Mouse (Mus musculus): ENCODE data around the gene Rplp1. TPM values are rescaled to one million over a fixed set of nuclear protein-coding genes. Genes with fewer than 3 reads are reported as not detected.

Rplp1 gene
- polyA plus RNA-seq, 1 experiment, result 10,824 TPM

GRCm38 (mm10) chr9:61901574-61901973, 12.8 kb downstream of the Rplp1 start:
- no peak for DNase-seq
- Histone ChIP-seq H3K27me3 (ENCODE audit: control insufficient read depth, insufficient read depth, low read length) (no peaks in the 10 kb centered on the region), H3K4me3 (ENCODE audit: control insufficient read depth, insufficient read depth, low read length) (no peak overlapping the region), H3K27ac (ENCODE audit: control insufficient read depth, insufficient read depth, low read length) (no peak overlapping the region), H3K36me3 (ENCODE audit: control insufficient read depth, insufficient read depth, low read length) (no peaks in the 10 kb centered on the region), H3K4me1 (replicated peaks; ENCODE audit: control insufficient read depth, insufficient read depth, low read length) (peaks cover 3% of the 10 kb centered on the region)
- 39% methylated on average over 4 of the region's 4 CpGs for WGBS
- no peak for TF ChIP-seq POLR2A (IDR thresholded peaks at IDR 0.05; ENCODE audit: control insufficient read depth, extremely low read depth, insufficient read depth, low read length, poor library complexity)

DNA sequence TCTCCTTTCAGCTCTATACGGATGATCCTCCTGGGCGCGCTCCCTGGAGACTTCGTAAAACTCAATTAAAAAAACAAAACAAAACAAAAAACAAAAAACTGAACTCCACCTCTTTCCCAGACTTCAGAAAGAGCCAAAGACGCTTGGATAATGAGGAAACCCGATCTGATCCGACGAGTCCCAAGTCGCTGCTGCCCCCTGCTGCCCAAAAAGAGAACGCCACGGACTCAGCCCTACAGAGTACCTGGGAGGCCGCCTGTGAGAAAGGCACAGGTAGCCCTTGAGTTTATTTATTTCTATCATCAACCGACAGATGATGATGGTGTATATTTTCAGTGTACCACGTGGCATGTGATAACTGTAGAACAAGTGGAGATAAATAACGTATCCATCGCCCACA, 14.5 kb downstream of the Rplp1 start:
- Histone ChIP-seq H3K36me3 (ENCODE audit: control insufficient read depth, insufficient read depth, low read length) (no peaks in the 10 kb centered on the region), H3K27me3 (ENCODE audit: control insufficient read depth, insufficient read depth, low read length) (no peaks in the 10 kb centered on the region), H3K4me3 (ENCODE audit: control insufficient read depth, insufficient read depth, low read length) (no peak overlapping the region), H3K27ac (ENCODE audit: control insufficient read depth, insufficient read depth, low read length) (no peak overlapping the region), H3K4me1 (replicated peaks; ENCODE audit: control insufficient read depth, insufficient read depth, low read length) (peaks cover 3% of the 10 kb centered on the region)
- DNase-seq, result peak; percentile 81
- WGBS, result 21% methylated on average over 16 of the region's 16 CpGs
- TF ChIP-seq POLR2A (IDR thresholded peaks at IDR 0.05; ENCODE audit: control insufficient read depth, extremely low read depth, insufficient read depth, low read length, poor library complexity) (no peak), CTCF (IDR thresholded peaks at IDR 0.05; ENCODE audit: borderline replicate concordance, control insufficient read depth, extremely low read depth, insufficient read depth, low read length, poor library complexity) (peak; percentile 81)

GRCm38 (mm10) chr9:61898401-61898800, 15.9 kb downstream of the Rplp1 start:
- H3K4me1 ChIP-seq (replicated peaks; ENCODE audit: control insufficient read depth, insufficient read depth, low read length), result peaks cover 3% of the 10 kb centered on the region
- DNase-seq, result peak; percentile 76
- WGBS, result 4% methylated on average over 8 of the region's 8 CpGs
- H3K36me3 ChIP-seq (ENCODE audit: control insufficient read depth, insufficient read depth, low read length), result no peaks in the 10 kb centered on the region
- no peak overlapping the region for H3K27ac ChIP-seq (ENCODE audit: control insufficient read depth, insufficient read depth, low read length)
- no peak overlapping the region for H3K4me3 ChIP-seq (ENCODE audit: control insufficient read depth, insufficient read depth, low read length)
- no peaks in the 10 kb centered on the region for H3K27me3 ChIP-seq (ENCODE audit: control insufficient read depth, insufficient read depth, low read length)
- TF ChIP-seq POLR2A (IDR thresholded peaks at IDR 0.05; ENCODE audit: control insufficient read depth, extremely low read depth, insufficient read depth, low read length, poor library complexity) (no peak), CTCF (IDR thresholded peaks at IDR 0.05; ENCODE audit: borderline replicate concordance, control insufficient read depth, extremely low read depth, insufficient read depth, low read length, poor library complexity) (peak; percentile 90)

- Histone ChIP-seq H3K36me3 (ENCODE audit: control insufficient read depth, insufficient read depth, low read length) (no peaks in the 10 kb centered on the region), H3K4me3 (ENCODE audit: control insufficient read depth, insufficient read depth, low read length) (no peak overlapping the region), H3K27ac (ENCODE audit: control insufficient read depth, insufficient read depth, low read length) (no peak overlapping the region), H3K4me1 (replicated peaks; ENCODE audit: control insufficient read depth, insufficient read depth, low read length) (peaks cover 3% of the 10 kb centered on the region; the same call in 1 of the 2 replicates), H3K27me3 (ENCODE audit: control insufficient read depth, insufficient read depth, low read length) (no peaks in the 10 kb centered on the region)
- TF ChIP-seq POLR2A (IDR thresholded peaks at IDR 0.05; ENCODE audit: control insufficient read depth, extremely low read depth, insufficient read depth, low read length, poor library complexity) (no peak), CTCF (IDR thresholded peaks at IDR 0.05; ENCODE audit: borderline replicate concordance, control insufficient read depth, extremely low read depth, insufficient read depth, low read length, poor library complexity) (no peak)
- 86% methylated on average over 8 of the region's 8 CpGs for WGBS
- DNase-seq, result no peak
These were observed 19.3 kb downstream of the Rplp1 start for GRCm38 (mm10) chr9:61895014-61895413.

GRCm38 (mm10) chr9:61889855-61890254, 24.5 kb downstream of the Rplp1 start:
- no peaks in the 10 kb centered on the region for H3K27me3 ChIP-seq (ENCODE audit: control insufficient read depth, insufficient read depth, low read length)
- H3K36me3 ChIP-seq (ENCODE audit: control insufficient read depth, insufficient read depth, low read length), result no peaks in the 10 kb centered on the region
- no peak for DNase-seq
- H3K27ac ChIP-seq (ENCODE audit: control insufficient read depth, insufficient read depth, low read length), result no peak overlapping the region
- no peak overlapping the region for H3K4me3 ChIP-seq (ENCODE audit: control insufficient read depth, insufficient read depth, low read length)
- 0 out of 2 replicates have a peak, but pooled peaks cover under 1% of the 10 kb centered on the region for H3K4me1 ChIP-seq (replicated peaks; ENCODE audit: control insufficient read depth, insufficient read depth, low read length)
- TF ChIP-seq CTCF (IDR thresholded peaks at IDR 0.05; ENCODE audit: borderline replicate concordance, control insufficient read depth, extremely low read depth, insufficient read depth, low read length, poor library complexity) (no peak), POLR2A (IDR thresholded peaks at IDR 0.05; ENCODE audit: control insufficient read depth, extremely low read depth, insufficient read depth, low read length, poor library complexity) (no peak)
- 90% methylated on average over 8 of the region's 8 CpGs for WGBS

GRCm38 (mm10) chr9:61887661-61888379, 26.5 kb downstream of the Rplp1 start:
- H3K27me3 ChIP-seq (ENCODE audit: control insufficient read depth, insufficient read depth, low read length), result no peaks in the 10 kb centered on the region
- no peak overlapping the region for H3K4me3 ChIP-seq (ENCODE audit: control insufficient read depth, insufficient read depth, low read length)
- no peak for DNase-seq
- TF ChIP-seq CTCF (IDR thresholded peaks at IDR 0.05; ENCODE audit: borderline replicate concordance, control insufficient read depth, extremely low read depth, insufficient read depth, low read length, poor library complexity) (no peak), POLR2A (IDR thresholded peaks at IDR 0.05; ENCODE audit: control insufficient read depth, extremely low read depth, insufficient read depth, low read length, poor library complexity) (no peak)
- no peak overlapping the region for H3K27ac ChIP-seq (ENCODE audit: control insufficient read depth, insufficient read depth, low read length)
- 73% methylated on average over 11 of the region's 11 CpGs for WGBS
- H3K36me3 ChIP-seq (ENCODE audit: control insufficient read depth, insufficient read depth, low read length), result no peaks in the 10 kb centered on the region
- peaks cover 3% of the 10 kb centered on the region; the same call in 1 of the 2 replicates for H3K4me1 ChIP-seq (replicated peaks; ENCODE audit: control insufficient read depth, insufficient read depth, low read length)
